Mouse (Mus musculus): ENCODE data around the gene Gm15085. TPM values are rescaled to one million over a fixed set of nuclear protein-coding genes. Genes with fewer than 3 reads are reported as not detected.

Gene Gm15085
- polyA plus RNA-seq (2017; shearing (Covaris generic)), result not detected

GRCm38 (mm10) chrX:149447317-149447716, at the start of gene Gm15085:
Gene Gm15085 (plus strand): TSS chrX:149447617.

Other genes with a start within 250 kb of the Gm15085 start
- gene Gm15093, start 175.2 kb upstream of the Gm15085 start, polyA plus RNA-seq (2017; shearing (Covaris generic)), result not detected
- gene Gm10439, start 147.0 kb downstream of the Gm15085 start, polyA plus RNA-seq (2017; shearing (Covaris generic)), result not detected